Mouse (Mus musculus): ENCODE data around the gene Oat. TPM values are rescaled to one million over a fixed set of nuclear protein-coding genes. Genes with fewer than 3 reads are reported as not detected.

Oat gene
- total and polyA plus RNA-seq, 3 experiments: 161 to 197 (median 170) TPM

- no peak overlapping the region for H3K9ac ChIP-seq (ENCODE audit: low read depth, low read length)
- no peak overlapping the region for H3K27ac ChIP-seq
- DNase-seq: no peak
- H3K4me1 ChIP-seq (ENCODE audit: control insufficient read depth, insufficient read depth, low read length): no peaks in the 10 kb centered on the region
- TF ChIP-seq EP300 (IDR thresholded peaks at IDR 0.05; ENCODE audit: insufficient read depth, low read depth, low read length) (no peak), CTCF (IDR thresholded peaks at IDR 0.05) (no peak), POLR2A (IDR thresholded peaks at IDR 0.05; ENCODE audit: insufficient read depth, low read depth, low read length) (no peak)
- H3K27me3 ChIP-seq (ENCODE audit: control insufficient read depth, insufficient read depth, low read length): no peaks in the 10 kb centered on the region
- no peaks in the 10 kb centered on the region for H3K79me2 ChIP-seq (replicated peaks; ENCODE audit: control insufficient read depth, insufficient read depth, low read length)
- H3K4me3 ChIP-seq: no peak overlapping the region
- WGBS: 81% methylated on average over 6 of the region's 6 CpGs
- no peaks in the 10 kb centered on the region for H3K36me3 ChIP-seq (ENCODE audit: control insufficient read depth, insufficient read depth, low read length)
- intact Hi-C loops (cut with DNase I): no loop called here
Observed at GRCm38 (mm10) chr7:132616391-132616790, 40.2 kb upstream of the Oat start.

- no peaks in the 10 kb centered on the region for H3K79me2 ChIP-seq (replicated peaks; ENCODE audit: control insufficient read depth, insufficient read depth, low read length)
- TF ChIP-seq POLR2A (IDR thresholded peaks at IDR 0.05; ENCODE audit: insufficient read depth, low read depth, low read length): no peak
- TF ChIP-seq EP300 (IDR thresholded peaks at IDR 0.05; ENCODE audit: insufficient read depth, low read depth, low read length): no peak
- no peak for TF ChIP-seq CTCF (IDR thresholded peaks at IDR 0.05)
- H3K9ac ChIP-seq (ENCODE audit: low read depth, low read length): no peak overlapping the region
- no peak overlapping the region for H3K4me3 ChIP-seq
- no peaks in the 10 kb centered on the region for H3K36me3 ChIP-seq (ENCODE audit: control insufficient read depth, insufficient read depth, low read length)
- intact Hi-C loops (cut with DNase I): no loop called here
- no peaks in the 10 kb centered on the region for H3K4me1 ChIP-seq (ENCODE audit: control insufficient read depth, insufficient read depth, low read length)
- H3K27ac ChIP-seq: no peak overlapping the region
- no peaks in the 10 kb centered on the region for H3K27me3 ChIP-seq (ENCODE audit: control insufficient read depth, insufficient read depth, low read length)
- DNase-seq: no peak
- WGBS: 33% methylated on average over 3 of the region's 3 CpGs
Observed at GRCm38 (mm10) chr7:132615346-132615745, 39.1 kb upstream of the Oat start.

- TF ChIP-seq POLR2A (IDR thresholded peaks at IDR 0.05; ENCODE audit: insufficient read depth, low read depth, low read length) (no peak), EP300 (IDR thresholded peaks at IDR 0.05; ENCODE audit: insufficient read depth, low read depth, low read length) (no peak), CTCF (IDR thresholded peaks at IDR 0.05) (no peak)
- no peak for DNase-seq
- H3K27me3 ChIP-seq (ENCODE audit: control insufficient read depth, insufficient read depth, low read length): no peaks in the 10 kb centered on the region
- no peak overlapping the region for H3K9ac ChIP-seq (ENCODE audit: low read depth, low read length)
- no peak overlapping the region for H3K27ac ChIP-seq
- no peaks in the 10 kb centered on the region for H3K36me3 ChIP-seq (ENCODE audit: control insufficient read depth, insufficient read depth, low read length)
- H3K79me2 ChIP-seq (replicated peaks; ENCODE audit: control insufficient read depth, insufficient read depth, low read length): no peaks in the 10 kb centered on the region
- no peaks in the 10 kb centered on the region for H3K4me1 ChIP-seq (ENCODE audit: control insufficient read depth, insufficient read depth, low read length)
- no peak overlapping the region for H3K4me3 ChIP-seq
- intact Hi-C loops (cut with DNase I): loop anchor here (2.0 kb wide), 1 partner anchor 35 kb away; the partner anchor contains the start of gene Oat
- WGBS: 99% methylated on average over 8 of the region's 8 CpGs
Observed at GRCm38 (mm10) chr7:132611530-132611929, 35.3 kb upstream of the Oat start.

- Histone ChIP-seq H3K27ac (peak within 1 kb of the TSS; percentile 62; the same call in 1 of the 2 replicates), H3K79me2 (replicated peaks; ENCODE audit: control insufficient read depth, insufficient read depth, low read length) (no peaks in the 10 kb centered on the region), H3K36me3 (ENCODE audit: control insufficient read depth, insufficient read depth, low read length) (no peaks in the 10 kb centered on the region), H3K27me3 (ENCODE audit: control insufficient read depth, insufficient read depth, low read length) (peaks cover 1% of the 10 kb centered on the region; the same call in 1 of the 2 replicates), H3K9ac (ENCODE audit: low read depth, low read length) (peak within 1 kb of the TSS; percentile 76), H3K4me3 (peak within 1 kb of the TSS; percentile 67), H3K4me1 (ENCODE audit: control insufficient read depth, insufficient read depth, low read length) (no peaks in the 10 kb centered on the region)
- 7% methylated on average over 44 of the region's 44 CpGs for WGBS
- DNase-seq: peak; percentile 87 to 88
- intact Hi-C loops (cut with DNase I): loop anchor here (2.0 kb wide), 1 partner anchor 34 kb away; the partner anchor contains the start of gene Oat
- TF ChIP-seq CTCF (IDR thresholded peaks at IDR 0.05) (no peak), POLR2A (IDR thresholded peaks at IDR 0.05; ENCODE audit: insufficient read depth, low read depth, low read length) (peak; percentile 78)
Observed at GRCm38 (mm10) chr7:132610468-132611318, 34.5 kb upstream of the Oat start, which contains the start of gene Lhpp. Gene Lhpp, plus strand, starts transcription at chr7:132610638.

- no peaks in the 10 kb centered on the region for H3K79me2 ChIP-seq (replicated peaks; ENCODE audit: control insufficient read depth, insufficient read depth, low read length)
- H3K9ac ChIP-seq (ENCODE audit: low read depth, low read length): no peak overlapping the region
- no peak overlapping the region for H3K4me3 ChIP-seq
- TF ChIP-seq POLR2A (IDR thresholded peaks at IDR 0.05; ENCODE audit: insufficient read depth, low read depth, low read length): no peak
- no peak for TF ChIP-seq EP300 (IDR thresholded peaks at IDR 0.05; ENCODE audit: insufficient read depth, low read depth, low read length)
- no peak for TF ChIP-seq CTCF (IDR thresholded peaks at IDR 0.05)
- no peak overlapping the region for H3K27ac ChIP-seq
- no peaks in the 10 kb centered on the region for H3K4me1 ChIP-seq (ENCODE audit: control insufficient read depth, insufficient read depth, low read length)
- no peak for DNase-seq
- 91% methylated on average over 4 of the region's 4 CpGs for WGBS
- H3K27me3 ChIP-seq (ENCODE audit: control insufficient read depth, insufficient read depth, low read length): peaks cover 1% of the 10 kb centered on the region; the same call in 1 of the 2 replicates
- no peaks in the 10 kb centered on the region for H3K36me3 ChIP-seq (ENCODE audit: control insufficient read depth, insufficient read depth, low read length)
- intact Hi-C loops (cut with DNase I): no loop called here
Observed at GRCm38 (mm10) chr7:132608316-132609020, 32.3 kb upstream of the Oat start.

All from heart, adult 2 months (tissue).